In the genomic region with DNA sequence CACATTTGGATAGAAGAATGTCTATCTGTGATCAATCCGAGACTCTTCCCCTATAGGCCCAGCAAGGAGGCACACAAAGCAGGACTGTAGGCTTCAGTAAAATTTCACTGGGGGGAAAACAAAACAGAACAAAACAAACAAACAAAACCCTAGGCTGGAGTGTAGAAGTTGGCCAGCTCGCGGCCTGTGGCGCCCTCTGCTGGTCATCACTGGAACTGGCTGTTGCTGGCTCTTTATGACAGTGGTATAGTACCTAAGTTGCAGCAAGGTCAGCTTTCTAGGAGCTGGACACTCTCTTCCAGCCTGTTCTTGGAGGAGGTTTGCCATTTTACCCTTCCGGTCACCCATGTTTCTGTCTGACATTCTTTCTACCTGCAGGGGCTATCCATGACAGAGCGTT, we compare ENCODE assay signal across 8 mouse cellular contexts. TPM values are rescaled to one million over a fixed set of nuclear protein-coding genes. Genes with fewer than 3 reads are reported as not detected.
DNase-seq lines count a peak whose midpoint lies in the region; ATAC-seq lines count a peak whose summit lies in the region.

No protein-coding gene starts in this region.

- 25% methylated on average over 6 of the region's 6 CpGs for WGBS in kidney, embryonic 15.5 days
- 27% methylated on average over 6 of the region's 6 CpGs for WGBS in forebrain, embryonic 15.5 days
- 27% methylated on average over 6 of the region's 6 CpGs for WGBS in hindbrain, embryonic 14.5 days
- 23% methylated on average over 6 of the region's 6 CpGs for WGBS in midbrain, embryonic 13.5 days

- no peak; the same call in 1 of the 2 replicates for ATAC-seq in kidney, embryonic 15.5 days (replicated peaks; ENCODE audit: low FRiP score)
- peak; percentile 39; the same call in 1 of the 2 replicates for ATAC-seq in cerebellum, adult (ENCODE audit: insufficient number of reproducible peaks, low FRiP score, low TSS enrichment)
- ATAC-seq in forebrain, embryonic 15.5 days (replicated peaks), result peak; percentile 75
- peak; percentile 74; the same call in 1 of the 2 replicates for ATAC-seq in hindbrain, embryonic 14.5 days (ENCODE audit: low FRiP score)
- peak; percentile 71 for ATAC-seq in midbrain, embryonic 13.5 days

- no peak overlapping the region for H3K9ac ChIP-seq in kidney, embryonic 15.5 days
- no peak overlapping the region for H3K9ac ChIP-seq in forebrain, embryonic 15.5 days (replicated peaks)
- H3K9ac ChIP-seq in hindbrain, embryonic 14.5 days, result no peak overlapping the region
- H3K9ac ChIP-seq in midbrain, embryonic 13.5 days (replicated peaks), result no peak overlapping the region

- peaks cover 20% of the 10 kb centered on the region for H3K4me1 ChIP-seq in kidney, embryonic 15.5 days
- peaks cover 7% of the 10 kb centered on the region; the same call in 1 of the 2 replicates for H3K4me1 ChIP-seq in forebrain, embryonic 15.5 days
- H3K4me1 ChIP-seq in hindbrain, embryonic 14.5 days (replicated peaks; ENCODE audit: control insufficient read depth, insufficient read depth, low read length), result no peaks in the 10 kb centered on the region
- peaks cover 5% of the 10 kb centered on the region for H3K4me1 ChIP-seq in midbrain, embryonic 13.5 days (replicated peaks)

- no peak overlapping the region for H3K4me2 ChIP-seq in kidney, embryonic 15.5 days
- no peak overlapping the region for H3K4me2 ChIP-seq in forebrain, embryonic 15.5 days (replicated peaks)
- H3K4me2 ChIP-seq in hindbrain, embryonic 14.5 days (replicated peaks), result no peak overlapping the region
- no peak overlapping the region for H3K4me2 ChIP-seq in midbrain, embryonic 13.5 days (replicated peaks)

- DNase-seq in kidney, adult 18-20 months, result peak; percentile 68
- DNase-seq in hindbrain, embryonic 14.5 days (ENCODE audit: low spot score), result peak; percentile 94
- DNase-seq in left cerebral cortex, postnatal 25 days (ENCODE audit: low spot score in 2 of 2), result peak; percentile 65
- peak; percentile 33 for DNase-seq in spleen, adult 12 weeks (ENCODE audit: low spot score)

- intact Hi-C loops in left cerebral cortex, postnatal 25 days (cut with DNase I), result loop anchor here (1.0 to 5.0 kb wide), 3 partner anchors 184 to 740 kb away; no protein-coding TSS in a partner anchor

- no peaks in the 10 kb centered on the region for H3K36me3 ChIP-seq in kidney, embryonic 15.5 days
- H3K36me3 ChIP-seq in forebrain, embryonic 15.5 days, result no peaks in the 10 kb centered on the region
- H3K36me3 ChIP-seq in hindbrain, embryonic 14.5 days (replicated peaks; ENCODE audit: control insufficient read depth, insufficient read depth), result no peaks in the 10 kb centered on the region
- no peaks in the 10 kb centered on the region for H3K36me3 ChIP-seq in midbrain, embryonic 13.5 days

- H3K27me3 ChIP-seq in kidney, embryonic 15.5 days, result peaks cover 16% of the 10 kb centered on the region; the same call in 1 of the 2 replicates
- no peaks in the 10 kb centered on the region for H3K27me3 ChIP-seq in forebrain, embryonic 15.5 days
- H3K27me3 ChIP-seq in hindbrain, embryonic 14.5 days (ENCODE audit: control insufficient read depth, insufficient read depth, low read length), result no peaks in the 10 kb centered on the region
- no peaks in the 10 kb centered on the region; the same call in 1 of the 2 replicates for H3K27me3 ChIP-seq in midbrain, embryonic 13.5 days

- no peak overlapping the region for H3K27ac ChIP-seq in kidney, embryonic 15.5 days
- no peak overlapping the region for H3K27ac ChIP-seq in forebrain, embryonic 15.5 days (replicated peaks)
- no peak overlapping the region for H3K27ac ChIP-seq in hindbrain, embryonic 14.5 days
- H3K27ac ChIP-seq in midbrain, embryonic 13.5 days, result no peak overlapping the region

- H3K9me3 ChIP-seq in kidney, embryonic 15.5 days (replicated peaks), result no peaks in the 10 kb centered on the region
- no peaks in the 10 kb centered on the region for H3K9me3 ChIP-seq in forebrain, embryonic 15.5 days
- no peaks in the 10 kb centered on the region for H3K9me3 ChIP-seq in hindbrain, embryonic 14.5 days (ENCODE audit: control insufficient read depth, low read length)
- H3K9me3 ChIP-seq in midbrain, embryonic 13.5 days, result no peaks in the 10 kb centered on the region

- no peak overlapping the region for H3K4me3 ChIP-seq in kidney, embryonic 15.5 days (replicated peaks)
- H3K4me3 ChIP-seq in forebrain, embryonic 15.5 days, result no peak overlapping the region
- H3K4me3 ChIP-seq in hindbrain, embryonic 14.5 days (replicated peaks; ENCODE audit: low read length), result no peak overlapping the region
- H3K4me3 ChIP-seq in midbrain, embryonic 13.5 days (replicated peaks), result no peak overlapping the region

RNA-seq across cellular contexts. Expression of gene Kcnmb1, which starts 45.2 kb away (rescaled TPM):
- polyA plus RNA-seq in kidney, embryonic 15.5 days (2015; fragmentation: Nextera tagmentation; extraction: Ambion mirVana), result 0.42 and 0.71 TPM in 2 replicates
- polyA plus RNA-seq in forebrain, embryonic 15.5 days (2015; fragmentation: Nextera tagmentation; extraction: Ambion mirVana), result 0.11 and 0.15 TPM in 2 replicates
- 0.18 and 0.25 TPM in 2 replicates for polyA plus RNA-seq in hindbrain, embryonic 14.5 days (2014; fragmentation: Nextera tagmentation; extraction: Ambion mirVana)
- under 1 TPM in 1 of 2 experiments, not detected in 1; 0.25 TPM for total RNA-seq in left cerebral cortex, postnatal 25 days (2021)
- polyA plus RNA-seq in midbrain, embryonic 13.5 days (2015; fragmentation: Nextera tagmentation; extraction: Ambion mirVana), result 0.19 TPM in 2 replicates

Comparison
In these comparisons a context has a peak if more than half of its experiments do, and no peak if none do; other contexts are left out.
1. DNase-seq: peak in every context shown above with its lines; median percentile 94 in hindbrain, embryonic 14.5 days; 68 in kidney, adult 18-20 months; 65 in left cerebral cortex, postnatal 25 days; 33 in spleen, adult 12 weeks.